Mouse (Mus musculus) hindbrain, embryonic 11.5 days (tissue): ENCODE results near the gene Slc6a9. TPM values are rescaled to one million over a fixed set of nuclear protein-coding genes. Genes with fewer than 3 reads are reported as not detected.
A peak's percentile ranks its signal among the peaks of the same experiment; 100 is the strongest.

Source experiments
- ATAC-seq: fragments of 200-750 bp; cut with Nextera tagmentation; 2 replicates; pipeline ENCODE4 v1.8.0; 2017; ENCODE audit warnings: mild to moderate bottlenecking, moderate TSS enrichment, moderate library complexity; ENCODE audit not compliant: low FRiP score
- DNase-seq: peaks from one replicate; pipeline ENCODE4 v3.0.0-alpha.2; 2015; ENCODE audit warnings: low spot score
- H3K27ac ChIP-seq: fragments of 300-500 bp; sonication (generic); 2 replicates; pipeline ENCODE4 v1.5.1; 2014; ENCODE audit warnings: mild to moderate bottlenecking, low read depth, low read length
- H3K27me3 ChIP-seq: fragments of 300-500 bp; sonication (generic); 2 replicates; pipeline ENCODE4 v1.6.1; 2014; ENCODE audit warnings: mild to moderate bottlenecking, low read length, moderate library complexity, mixed read lengths; ENCODE audit not compliant: control insufficient read depth, insufficient read depth
- H3K36me3 ChIP-seq: fragments of 300-500 bp; sonication (generic); 2 replicates; pipeline ENCODE4 v1.6.1; 2014; ENCODE audit warnings: mild to moderate bottlenecking, low read length, moderate library complexity, mixed read lengths; ENCODE audit not compliant: control insufficient read depth, insufficient read depth
- H3K4me1 ChIP-seq: fragments of 300-500 bp; sonication (generic); replicated peaks from 2 replicates; pipeline ENCODE4 v1.6.1; 2014; ENCODE audit warnings: low read length, mixed read lengths; ENCODE audit not compliant: control insufficient read depth, insufficient read depth
- H3K4me2 ChIP-seq: fragments of 300-500 bp; sonication (generic); replicated peaks from 2 replicates; pipeline ENCODE4 v1.6.1; 2014; ENCODE audit warnings: mild to moderate bottlenecking, low read depth, low read length
- H3K4me3 ChIP-seq: fragments of 300-500 bp; sonication (generic); 2 replicates; pipeline ENCODE4 v1.5.1; 2014; ENCODE audit warnings: low read depth, low read length
- H3K9ac ChIP-seq: fragments of 300-500 bp; sonication (generic); 2 replicates; pipeline ENCODE4 v1.6.1; 2014; ENCODE audit warnings: low read depth, low read length
- H3K9me3 ChIP-seq: fragments of 300-500 bp; sonication (generic); 2 replicates; pipeline ENCODE4 v1.6.1; 2016; ENCODE audit warnings: low read length; ENCODE audit not compliant: control insufficient read depth
- WGBS: fragments of 180-500 bp; shearing (Covaris S2); extraction: QIAGEN DNeasy Blood & Tissue Kit; methylation state at CpG from one replicate; pipeline ENCODE4 v1.1.7; 2014; 5-methylcytosine and 5-hydroxymethylcytosine counted together
- polyA plus RNA-seq: library from polyadenylated mRNA; unstranded; fragments of >200 nt; fragmentation: Nextera tagmentation; extraction: Ambion mirVana; gene quantifications from 2 replicates; pipeline ENCODE4 v1.2.1, GENCODE M21; 2014

Gene Slc6a9
- polyA plus RNA-seq, 1 experiment from 2014 or later, result 7.1 TPM

DNA sequence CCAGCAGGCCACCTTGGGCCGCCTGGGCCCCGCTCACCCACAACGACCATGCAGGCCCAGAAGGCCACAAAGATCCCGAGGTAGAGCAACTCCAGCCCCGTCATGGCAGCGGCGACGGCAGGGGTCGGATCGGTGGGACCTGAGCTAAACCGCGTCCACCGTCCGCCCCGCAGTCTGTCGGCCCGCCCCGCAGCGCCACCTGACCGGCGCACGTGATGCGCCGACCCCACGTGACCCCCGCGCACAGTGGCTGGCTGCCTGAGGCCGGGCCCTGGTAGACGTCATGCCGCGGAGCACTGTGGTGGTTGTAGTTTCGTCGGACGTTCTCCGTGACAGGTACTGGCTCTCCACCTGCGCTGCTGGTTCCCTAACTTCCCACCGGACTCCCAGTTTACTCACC is 52.8 kb downstream of the Slc6a9 start, which contains the start of gene Atp6v0b:
TSS of gene Atp6v0b (minus strand) at position 201 of the 400 bp plus-strand sequence.
- peak within 1 kb of the TSS; percentile 92 for H3K4me2 ChIP-seq
- under 1% methylated on average over 36 of the region's 37 CpGs for WGBS

DNA sequence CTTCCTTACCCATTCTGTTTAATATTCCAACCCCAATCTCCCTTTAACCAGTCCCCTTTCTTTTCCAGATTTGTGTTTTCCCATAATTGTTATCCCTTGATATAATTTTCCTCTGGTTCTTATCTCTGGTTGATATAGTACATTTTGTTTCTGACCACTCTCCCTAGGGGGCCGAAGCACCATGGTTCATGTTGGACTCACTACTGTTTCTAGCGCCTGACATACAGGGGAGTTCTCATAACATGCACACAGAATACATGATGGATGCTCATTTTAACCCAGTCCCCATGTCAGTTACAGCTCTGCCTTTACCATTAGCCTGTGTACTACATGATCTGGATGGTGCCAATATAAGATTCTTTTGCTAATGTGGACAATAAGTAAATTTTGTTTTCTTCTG is 53.6 kb downstream of the Slc6a9 start:
- no peak for ATAC-seq
- no peaks in the 10 kb centered on the region for H3K9me3 ChIP-seq
- H3K4me2 ChIP-seq, result no peak overlapping the region; the same call in 1 of the 2 replicates
- H3K36me3 ChIP-seq, result peaks cover 3% of the 10 kb centered on the region; the same call in 1 of the 2 replicates
- H3K9ac ChIP-seq, result no peak overlapping the region; the same call in none of the 2 replicates
- 82% methylated on average over 2 of the region's 2 CpGs for WGBS
- no peaks in the 10 kb centered on the region for H3K27me3 ChIP-seq
- no peak overlapping the region for H3K27ac ChIP-seq
- DNase-seq, result no peak
- no peak overlapping the region for H3K4me3 ChIP-seq
- H3K4me1 ChIP-seq, result peaks cover 8% of the 10 kb centered on the region; the same call in 1 of the 2 replicates

More for the DNA sequence above, 52.8 kb downstream of the Slc6a9 start, which contains the start of gene Atp6v0b:
- peak within 1 kb of the TSS; percentile 84 for H3K9ac ChIP-seq
- 0 out of 2 replicates have a peak within 1 kb of the TSS, but pooled peaks have one; percentile 30 for H3K27ac ChIP-seq
- H3K27me3 ChIP-seq, result no peaks in the 10 kb centered on the region
- peak within 1 kb of the TSS; percentile 91 for H3K4me3 ChIP-seq
- ATAC-seq, result peak; percentile 82
- peak; percentile 93 for DNase-seq
- H3K36me3 ChIP-seq, result peaks cover 3% of the 10 kb centered on the region; the same call in 1 of the 2 replicates
- H3K9me3 ChIP-seq, result no peaks in the 10 kb centered on the region
- peaks cover 8% of the 10 kb centered on the region; the same call in 1 of the 2 replicates for H3K4me1 ChIP-seq

- H3K27ac ChIP-seq, result no peak overlapping the region
- peaks cover 3% of the 10 kb centered on the region; the same call in 1 of the 2 replicates for H3K36me3 ChIP-seq
- no peak overlapping the region for H3K4me3 ChIP-seq
- no peak overlapping the region for H3K9ac ChIP-seq
- ATAC-seq (no peak), DNase-seq (no peak)
- H3K4me1 ChIP-seq, result 0 out of 2 replicates have a peak, but pooled peaks cover 4% of the 10 kb centered on the region
- H3K9me3 ChIP-seq, result no peaks in the 10 kb centered on the region
- no peak overlapping the region for H3K4me2 ChIP-seq
- 94% methylated on average over 15 of the region's 15 CpGs for WGBS
- H3K27me3 ChIP-seq, result no peaks in the 10 kb centered on the region
These were observed 55.2 kb downstream of the Slc6a9 start for GRCm38 (mm10) chr4:117889471-117889870.

- H3K4me2 ChIP-seq, result no peak overlapping the region
- no peaks in the 10 kb centered on the region for H3K27me3 ChIP-seq
- no peak overlapping the region for H3K9ac ChIP-seq
- no peak overlapping the region for H3K4me3 ChIP-seq
- 91% methylated on average over 14 of the region's 14 CpGs for WGBS
- peaks cover 3% of the 10 kb centered on the region; the same call in 1 of the 2 replicates for H3K36me3 ChIP-seq
- no peak for DNase-seq
- no peak overlapping the region for H3K27ac ChIP-seq
- 0 out of 2 replicates have a peak, but pooled peaks cover 4% of the 10 kb centered on the region for H3K4me1 ChIP-seq
- ATAC-seq, result no peak
- H3K9me3 ChIP-seq, result no peaks in the 10 kb centered on the region
These were observed 55.7 kb downstream of the Slc6a9 start for GRCm38 (mm10) chr4:117890031-117890430.

DNA sequence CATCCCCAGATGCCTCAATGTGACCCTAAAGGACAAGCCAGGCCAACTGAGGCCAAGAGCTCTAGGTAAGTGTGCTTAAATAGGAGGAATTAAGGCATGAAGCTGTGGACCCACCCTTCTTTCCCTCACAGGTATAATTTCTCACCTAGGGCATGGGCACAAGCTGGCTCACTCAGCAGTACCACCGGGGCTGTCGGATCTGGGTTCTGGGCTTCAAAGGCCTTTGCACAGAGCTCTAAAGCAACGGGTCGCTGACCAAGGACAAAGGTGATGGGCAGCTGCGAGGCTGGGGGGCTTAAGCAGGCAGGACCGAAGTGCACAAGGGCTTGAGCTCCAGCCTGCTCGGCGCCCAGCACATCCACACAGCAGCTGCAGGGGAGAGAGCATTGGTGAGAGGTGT is 56.4 kb downstream of the Slc6a9 start:
- Histone ChIP-seq H3K27ac (no peak overlapping the region), H3K4me1 (0 out of 2 replicates have a peak, but pooled peaks cover 4% of the 10 kb centered on the region), H3K9me3 (no peaks in the 10 kb centered on the region), H3K27me3 (no peaks in the 10 kb centered on the region), H3K9ac (no peak overlapping the region), H3K36me3 (peaks cover 3% of the 10 kb centered on the region; the same call in 1 of the 2 replicates), H3K4me2 (no peak overlapping the region; the same call in 1 of the 2 replicates), H3K4me3 (peak overlapping the region; percentile 64)
- DNase-seq, result no peak
- WGBS, result 67% methylated on average over 8 of the region's 8 CpGs
- no peak for ATAC-seq

DNA sequence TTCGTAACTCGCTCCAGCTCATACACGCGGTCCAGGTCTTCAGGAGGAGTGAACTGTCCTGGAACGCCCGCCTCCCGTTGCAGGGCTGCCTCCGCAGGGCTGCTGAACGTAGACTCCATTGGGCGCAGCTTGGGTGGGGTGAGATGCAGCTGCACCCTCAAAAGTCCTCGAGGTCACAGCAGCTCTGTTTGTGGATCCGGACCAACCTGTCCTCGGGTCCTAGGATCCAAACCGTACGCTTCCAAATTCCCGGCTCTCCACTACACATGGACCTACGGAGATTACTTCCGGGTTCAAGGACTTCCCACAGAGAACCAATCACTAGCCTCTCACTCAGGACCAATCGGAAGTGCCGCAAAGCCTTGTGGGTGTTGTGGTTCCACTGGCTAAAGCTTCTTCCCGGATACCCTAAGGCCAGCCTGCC is 57.4 kb downstream of the Slc6a9 start, which contains the start of gene Dph2:
TSS of gene Dph2 (minus strand) at position 295 of the 424 bp plus-strand sequence.
- H3K27ac ChIP-seq, result no peak within 1 kb of the TSS
- whole genome bisulfite sequencing, result 0% methylated on average over 21 of the region's 21 CpGs
- H3K9me3 ChIP-seq, result no peaks in the 10 kb centered on the region
- H3K4me1 ChIP-seq, result no peaks in the 10 kb centered on the region
- no peaks in the 10 kb centered on the region for H3K27me3 ChIP-seq
- peak within 1 kb of the TSS; percentile 40 for H3K9ac ChIP-seq
- ATAC-seq (peak; percentile 85), DNase-seq (peak; percentile 89)
- H3K4me2 ChIP-seq, result peak within 1 kb of the TSS; percentile 89
- H3K36me3 ChIP-seq, result peaks cover 3% of the 10 kb centered on the region; the same call in 1 of the 2 replicates
- H3K4me3 ChIP-seq, result peak within 1 kb of the TSS; percentile 64

GRCm38 (mm10) chr4:117893376-117893775 is 59.1 kb downstream of the Slc6a9 start:
- no peak overlapping the region for H3K27ac ChIP-seq
- no peak overlapping the region for H3K4me2 ChIP-seq
- ATAC-seq, result no peak
- H3K9ac ChIP-seq, result no peak overlapping the region
- no peaks in the 10 kb centered on the region for H3K27me3 ChIP-seq
- H3K9me3 ChIP-seq, result no peaks in the 10 kb centered on the region
- DNase-seq, result peak; percentile 64
- no peak overlapping the region for H3K4me3 ChIP-seq
- H3K36me3 ChIP-seq, result peaks cover 3% of the 10 kb centered on the region; the same call in 1 of the 2 replicates
- WGBS, result 21% methylated on average over 9 of the region's 9 CpGs
- H3K4me1 ChIP-seq, result no peaks in the 10 kb centered on the region

DNA sequence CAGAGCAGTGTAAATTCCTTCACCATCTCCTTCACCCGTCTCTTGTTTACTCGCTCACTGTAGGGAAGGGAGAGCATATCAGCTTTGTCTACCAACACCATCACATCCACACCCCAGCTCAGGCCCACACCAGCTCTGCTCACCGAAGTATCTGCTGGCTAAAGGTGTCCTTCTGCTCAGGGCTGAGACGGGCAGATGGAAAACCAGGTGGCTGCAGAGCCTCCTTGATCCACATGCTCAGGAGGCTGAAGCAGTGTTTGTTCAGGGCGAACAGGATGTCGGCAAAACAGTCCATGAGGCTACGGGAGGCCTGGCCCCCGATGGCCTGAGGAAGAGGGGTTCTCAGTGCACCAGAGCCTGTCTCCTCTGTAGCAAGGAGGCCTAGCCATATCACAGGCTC is 60.3 kb downstream of the Slc6a9 start:
- 0 out of 2 replicates have a peak, but pooled peaks cover 2% of the 10 kb centered on the region for H3K36me3 ChIP-seq
- DNase-seq, result no peak

GRCm38 (mm10) chr4:117895339-117895738 is 61.0 kb downstream of the Slc6a9 start:
- DNase-seq (no peak), ATAC-seq (no peak)
- 85% methylated on average over 7 of the region's 7 CpGs for WGBS
- no peak overlapping the region for H3K27ac ChIP-seq
- H3K27me3 ChIP-seq, result no peaks in the 10 kb centered on the region
- no peak overlapping the region for H3K4me3 ChIP-seq
- H3K4me1 ChIP-seq, result no peaks in the 10 kb centered on the region
- H3K4me2 ChIP-seq, result no peak overlapping the region
- H3K9me3 ChIP-seq, result no peaks in the 10 kb centered on the region
- 0 out of 2 replicates have a peak, but pooled peaks cover 2% of the 10 kb centered on the region for H3K36me3 ChIP-seq
- H3K9ac ChIP-seq, result no peak overlapping the region

More for the DNA sequence above, 60.3 kb downstream of the Slc6a9 start:
- no peaks in the 10 kb centered on the region for H3K9me3 ChIP-seq
- 88% methylated on average over 8 of the region's 8 CpGs for WGBS
- no peak overlapping the region for H3K27ac ChIP-seq
- no peak for ATAC-seq
- no peaks in the 10 kb centered on the region for H3K27me3 ChIP-seq
- H3K4me3 ChIP-seq, result no peak overlapping the region
- H3K4me1 ChIP-seq, result no peaks in the 10 kb centered on the region
- no peak overlapping the region for H3K4me2 ChIP-seq
- H3K9ac ChIP-seq, result no peak overlapping the region
